Mouse (Mus musculus) CH12.LX (cell line): ENCODE measurements around the gene Ccs.
"Not testable (repeated sequence)": the region's sequence is repeated elsewhere in the genome, so short reads cannot be mapped to it uniquely, and the experiment has no call there.

ENCODE experiments used
- BHLHE40 ChIP-seq: IDR thresholded peaks from 2 replicates; pipeline ENCODE4 v1.6.1; 2011; ENCODE audit warnings: mild to moderate bottlenecking, low read depth, low read length, improper control_type of control experiment
- CHD1 ChIP-seq: IDR thresholded peaks from 2 replicates; pipeline ENCODE4 v1.6.1; 2012; ENCODE audit warnings: low read depth, low read length, improper control_type of control experiment, inconsistent platforms
- CHD2 ChIP-seq: IDR thresholded peaks from 2 replicates; pipeline ENCODE4 v1.6.1; 2011; ENCODE audit warnings: low read length, improper control_type of control experiment
- CTCF ChIP-seq, 2 experiments: IDR thresholded peaks in 1 of 2; conservative IDR thresholded peaks in 1 of 2; 2 replicates each; pipeline ENCODE4 v1.5.1; 2011 to 2012; ENCODE audit warnings: low read depth in 2 of 2, low read length in 2 of 2, improper control_type of control experiment in 1 of 2, inconsistent platforms in 1 of 2, mild to moderate bottlenecking in 1 of 2, moderate library complexity in 1 of 2
- EP300 ChIP-seq: IDR thresholded peaks from 2 replicates; pipeline ENCODE4 v1.6.1; 2011; ENCODE audit warnings: low read length, improper control_type of control experiment
- MAX ChIP-seq: IDR thresholded peaks from 2 replicates; pipeline ENCODE4 v1.6.1; 2011; ENCODE audit warnings: low read length, improper control_type of control experiment
- MYC ChIP-seq: IDR thresholded peaks from 2 replicates; pipeline ENCODE4 v1.6.1; 2011; ENCODE audit warnings: low read depth, mild to moderate bottlenecking, improper control_type of control experiment, low read length
- USF1 ChIP-seq: IDR thresholded peaks from 2 replicates; pipeline ENCODE4 v1.6.1; 2014; ENCODE audit warnings: low read depth, mild to moderate bottlenecking, inconsistent platforms, low read length, improper control_type of control experiment
- ZNF384 ChIP-seq: IDR thresholded peaks from 2 replicates; pipeline ENCODE4 v1.6.1; 2012; ENCODE audit warnings: low read depth, low read length, improper control_type of control experiment, inconsistent platforms

- not testable (repeated sequence) for TF ChIP-seq USF1; BHLHE40; CHD2; MYC; ZNF384; EP300; CHD1; MAX; CTCF (conservative IDR thresholded peaks at IDR 0.05 in 1 of 2, IDR thresholded peaks at IDR 0.05 in 1 of 2; ENCODE audit: low read depth in 2 of 2, low read length in 2 of 2)
Measured at GRCm38 (mm10) chr19:4874613-4875012, 35.5 kb upstream of the Ccs start.
